Mouse (Mus musculus): Measurements from ENCODE around the gene Olfr1412.

DNA sequence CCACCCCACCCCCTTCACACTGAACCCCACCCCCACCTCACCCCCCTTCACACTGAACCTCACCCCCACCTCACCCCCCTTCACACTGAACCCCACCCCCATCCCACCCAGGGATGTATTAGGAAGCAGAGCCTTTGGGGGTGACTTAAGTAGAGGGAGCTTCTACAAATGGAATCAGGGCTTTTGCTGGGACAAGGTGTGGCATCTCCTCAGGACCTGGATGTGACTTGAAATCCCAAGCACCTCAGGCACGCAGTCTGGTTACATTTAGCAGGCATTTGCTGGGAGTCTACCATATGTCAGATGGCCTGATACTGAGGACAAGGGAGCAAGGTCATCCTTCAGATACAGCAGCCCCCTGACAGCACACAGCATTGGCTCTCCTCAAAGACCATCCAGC is 49.0 kb downstream of the Olfr1412 start:
- no peak for TF ChIP-seq CTCF (IDR thresholded peaks at IDR 0.05; ENCODE audit: low read depth, low read length)
- no peak for TF ChIP-seq EP300 (IDR thresholded peaks at IDR 0.05; ENCODE audit: insufficient read depth, low read depth, low read length)
- no peak for TF ChIP-seq POLR2A (IDR thresholded peaks at IDR 0.05; ENCODE audit: insufficient read depth, low read length)
